In genomic region chr5:46150825-46151224, GRCm38 (mm10) we compare ENCODE assay signal across 11 mouse cellular contexts.
DNase-seq lines count a peak whose midpoint lies in the region; ATAC-seq lines count a peak whose summit lies in the region.
"Had no signal": no experiment of that assay in that cellular context is flagged by ENCODE, and none has a peak within 500 bp of the region (broad histone marks: within the 10 kb centered on the region; RNA-seq: fewer than 3 reads in every experiment).

No protein-coding gene starts in this region.

- no peaks in the 10 kb centered on the region for H3K36me3 ChIP-seq in neural tube, embryonic 11.5 days (ENCODE audit: control insufficient read depth, insufficient read depth, low read length)
- H3K36me3 ChIP-seq in hindbrain, embryonic 12.5 days: no peaks in the 10 kb centered on the region
- H3K36me3 ChIP-seq: liver, embryonic 15.5 days had no signal

- peak; percentile 46; the same call in 1 of the 2 replicates for ATAC-seq in neural tube, embryonic 11.5 days (ENCODE audit: insufficient read depth, low FRiP score, low TSS enrichment)
- ATAC-seq in hindbrain, embryonic 12.5 days (ENCODE audit: low FRiP score): peak; percentile 87

- no peak overlapping the region for H3K9ac ChIP-seq in neural tube, embryonic 11.5 days (ENCODE audit: low read length)
- no peak overlapping the region for H3K9ac ChIP-seq in hindbrain, embryonic 12.5 days
- H3K9ac ChIP-seq: liver, embryonic 15.5 days had no signal

- no peak overlapping the region for H3K4me3 ChIP-seq in neural tube, embryonic 11.5 days (ENCODE audit: low read depth, low read length)
- H3K4me3 ChIP-seq in hindbrain, embryonic 12.5 days: no peak overlapping the region
- H3K4me3 ChIP-seq: liver, embryonic 15.5 days had no signal

- no peak overlapping the region for H3K4me2 ChIP-seq in neural tube, embryonic 11.5 days (ENCODE audit: low read depth)
- H3K4me2 ChIP-seq in hindbrain, embryonic 12.5 days (replicated peaks): no peak overlapping the region; the same call in 1 of the 2 replicates
- H3K4me2 ChIP-seq: liver, embryonic 15.5 days had no signal

- no peaks in the 10 kb centered on the region for H3K9me3 ChIP-seq in neural tube, embryonic 11.5 days (ENCODE audit: control insufficient read depth, low read length)
- H3K9me3 ChIP-seq in hindbrain, embryonic 12.5 days (replicated peaks): no peaks in the 10 kb centered on the region
- H3K9me3 ChIP-seq: liver, embryonic 15.5 days had no signal

- WGBS in neural tube, embryonic 11.5 days: 33% methylated on average over 6 of the region's 6 CpGs
- 17% methylated on average over 6 of the region's 6 CpGs for WGBS in hindbrain, embryonic 12.5 days

- no peak overlapping the region for H3K27ac ChIP-seq in neural tube, embryonic 11.5 days (ENCODE audit: low read depth, low read length)
- no peak overlapping the region for H3K27ac ChIP-seq in hindbrain, embryonic 12.5 days
- H3K27ac ChIP-seq: liver, embryonic 15.5 days had no signal

- peak; percentile 5 to 25 for DNase-seq in cerebellum, postnatal 14 days
- no peak for DNase-seq in cerebellum, adult 18-20 months
- peak; percentile 36 for DNase-seq in neural tube, embryonic 11.5 days (ENCODE audit: low spot score)
- no peak for DNase-seq in neural tube, embryonic 10.5 days (ENCODE audit: extremely low spot score, low spot score)
- DNase-seq in retina, embryonic 14.5 days (ENCODE audit: low spot score): peak; percentile 63
- no peak for DNase-seq in urinary bladder, postnatal 10 days (ENCODE audit: low spot score)
- no peak for DNase-seq in B cell, adult 2 months
- DNase-seq: cerebellum, adult 9-10 months; layer of hippocampus, postnatal 36 days had no signal

- H3K4me1 ChIP-seq in neural tube, embryonic 11.5 days (ENCODE audit: control insufficient read depth, insufficient read depth, low read length): no peaks in the 10 kb centered on the region
- H3K4me1 ChIP-seq in hindbrain, embryonic 12.5 days: peaks cover 14% of the 10 kb centered on the region
- H3K4me1 ChIP-seq: liver, embryonic 15.5 days had no signal

- H3K27me3 ChIP-seq in neural tube, embryonic 11.5 days (ENCODE audit: control insufficient read depth, insufficient read depth, low read length): no peaks in the 10 kb centered on the region
- peaks cover 5% of the 10 kb centered on the region; the same call in 1 of the 2 replicates for H3K27me3 ChIP-seq in hindbrain, embryonic 12.5 days
- H3K27me3 ChIP-seq: liver, embryonic 15.5 days had no signal

Comparison
In these comparisons a context has a peak if more than half of its experiments do, and no peak if none do; other contexts are left out.
1. DNase-seq: peak in cerebellum, postnatal 14 days (2 of 2), neural tube, embryonic 11.5 days (single experiment) and retina, embryonic 14.5 days (single experiment); none in cerebellum, adult 18-20 months (0 of 2), neural tube, embryonic 10.5 days (single experiment), urinary bladder, postnatal 10 days (single experiment) and B cell, adult 2 months (0 of 2).